Mouse (Mus musculus): ENCODE results near the gene Thnsl2.

DNA sequence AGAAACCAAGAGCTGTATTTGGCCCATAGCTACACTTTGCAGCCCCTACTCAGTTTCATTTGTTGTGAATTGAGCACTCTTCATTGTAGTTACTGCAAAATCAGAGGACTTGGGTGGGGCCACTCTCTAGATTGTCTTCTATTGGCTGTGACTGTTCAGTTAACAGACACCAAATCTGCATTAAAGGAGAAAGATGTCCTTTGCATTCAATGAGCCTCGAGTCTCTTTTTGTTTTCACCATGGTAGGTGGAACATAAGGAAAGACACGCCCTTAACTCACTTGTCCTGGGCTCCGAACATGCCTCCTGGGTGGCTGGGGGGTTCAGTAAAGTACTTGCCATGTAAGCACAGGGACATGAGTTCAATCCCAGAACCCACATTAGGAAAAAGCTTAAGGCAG lies 48.1 kb downstream of the Thnsl2 start:
- TF ChIP-seq POLR2A (IDR thresholded peaks at IDR 0.05; ENCODE audit: borderline replicate concordance, extremely low read depth, low read depth, low read length) (no peak), CTCF (IDR thresholded peaks at IDR 0.05; ENCODE audit: insufficient read depth, low read length) (no peak)

Data from lung, adult 2 months (tissue).